Mouse (Mus musculus) adrenal gland, postnatal 4 days (tissue): Measurements from ENCODE around the gene Fthl17a. TPM values are rescaled to one million over a fixed set of nuclear protein-coding genes. Genes with fewer than 3 reads are reported as not detected.

Experiments
- DNase-seq, 2 experiments: peaks; one replicate each; pipeline ENCODE4 v3.0.0; 2021 to 2022; ENCODE audit warnings: low spot score in 2 of 2, mixed read lengths in 2 of 2
- long read RNA-seq, 2 experiments: library from polyadenylated mRNA; stranded (forward); transcript quantifications; one replicate each; pipeline ENCODE4 v2.0.0; 2021
- total RNA-seq, 2 experiments: library from RNA; stranded (reverse); gene quantifications; 2 replicates each; pipeline ENCODE4 v1.2.3; 2021

The Fthl17a gene
- total RNA-seq, result not detected
- long read RNA-seq, experiment 1, partial matches to known transcripts, result 1 of 1 reads
- long read RNA-seq, experiment 1, other reads (novel, unspliced or antisense), result 0 of 1 reads
- long read RNA-seq, experiment 2, result 0 reads

GRCm38 (mm10) chrX:85249379-85249778 is at the start of gene Fthl17a:
TSS of gene Fthl17a (plus strand) at chrX:85249679.
- no peak for DNase-seq

GRCm38 (mm10) chrX:85207001-85207400 is 42.5 kb upstream of the Fthl17a start:
- DNase-seq, result no peak

- DNase-seq, result no peak
These were observed 22.6 kb upstream of the Fthl17a start for GRCm38 (mm10) chrX:85226883-85227282.

GRCm38 (mm10) chrX:85271821-85272220 is 22.3 kb downstream of the Fthl17a start:
- no peak for DNase-seq

- DNase-seq, result no peak
These were observed 22.8 kb downstream of the Fthl17a start for GRCm38 (mm10) chrX:85272296-85272695.

- no peak for DNase-seq
These were observed 40.4 kb downstream of the Fthl17a start for GRCm38 (mm10) chrX:85289846-85290245.

GRCm38 (mm10) chrX:85292781-85293180 is 43.3 kb downstream of the Fthl17a start:
- no peak for DNase-seq

- no peak for DNase-seq
These were observed 44.5 kb downstream of the Fthl17a start for GRCm38 (mm10) chrX:85294001-85294400.

GRCm38 (mm10) chrX:85304674-85305073 is 55.2 kb downstream of the Fthl17a start:
- no peak for DNase-seq

- no peak for DNase-seq
These were observed 69.1 kb downstream of the Fthl17a start for GRCm38 (mm10) chrX:85318576-85318975.

GRCm38 (mm10) chrX:85319193-85319592 is 69.7 kb downstream of the Fthl17a start:
- no peak for DNase-seq
